In the genomic region with DNA sequence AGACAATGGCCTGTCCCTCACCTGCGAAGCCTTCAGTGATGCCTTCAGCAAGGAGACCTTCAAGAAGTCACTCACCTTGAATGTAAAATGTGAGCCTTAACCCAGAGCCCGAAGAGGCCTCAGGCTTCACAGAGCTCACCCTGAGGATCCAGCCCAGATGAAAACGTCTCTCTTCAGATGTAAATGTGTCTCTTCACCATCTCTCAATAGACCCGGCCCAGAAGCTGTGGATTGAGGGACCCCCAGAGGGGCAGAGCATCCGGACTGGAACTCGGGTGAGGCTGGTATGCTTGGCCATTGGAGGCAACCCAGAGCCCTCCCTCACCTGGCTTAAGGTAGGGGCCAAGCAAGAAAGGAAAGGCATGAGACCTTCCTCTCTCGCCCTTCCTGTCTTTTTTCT, we compare ENCODE assay signal across 36 mouse cellular contexts. TPM values are rescaled to one million over a fixed set of nuclear protein-coding genes. Genes with fewer than 3 reads are reported as not detected.
"Had no signal": no experiment of that assay in that cellular context is flagged by ENCODE, and none has a peak within 500 bp of the region (broad histone marks: within the 10 kb centered on the region; RNA-seq: fewer than 3 reads in every experiment).

No protein-coding gene starts in this region.

- H3K4me1 ChIP-seq: intestine, embryonic 15.5 days; limb, embryonic 15.5 days; liver, embryonic 12.5 days had no signal

- DNase-seq: gastrocnemius, postnatal 14 days; gastrocnemius, postnatal 36 days; heart, adult 2 months; heart, postnatal 10 days; heart, postnatal 4 days; kidney, adult 18-20 months; kidney, adult 8-10 months; kidney, postnatal 10 days; kidney, postnatal 4 days; layer of hippocampus, adult 9-11 months; layer of hippocampus, postnatal 36 days; left cerebral cortex, postnatal 4 days had no signal

- H3K27ac ChIP-seq: heart, adult 2 months; hindbrain, embryonic 10.5 days; hindbrain, embryonic 12.5 days; hindbrain, embryonic 14.5 days; intestine, embryonic 15.5 days; limb, embryonic 13.5 days; limb, embryonic 15.5 days; liver, embryonic 12.5 days; liver, embryonic 14.5 days had no signal

- H3K36me3 ChIP-seq: heart, embryonic 12.5 days; hindbrain, embryonic 10.5 days; hindbrain, embryonic 12.5 days; intestine, embryonic 15.5 days; limb, embryonic 13.5 days; limb, embryonic 15.5 days; liver, embryonic 12.5 days had no signal

- H3K9me3 ChIP-seq: heart, embryonic 12.5 days; hindbrain, embryonic 10.5 days; hindbrain, embryonic 12.5 days; intestine, embryonic 15.5 days; limb, embryonic 13.5 days; limb, embryonic 15.5 days; liver, embryonic 12.5 days had no signal

- H3K4me3 ChIP-seq: heart, adult 2 months; heart, embryonic 12.5 days; hindbrain, embryonic 10.5 days; hindbrain, embryonic 12.5 days; intestine, embryonic 15.5 days; limb, embryonic 13.5 days; limb, embryonic 15.5 days; liver, embryonic 12.5 days had no signal

RNA-seq across cellular contexts. Expression of a gene that starts 5.5 kb away (rescaled TPM):
- total RNA-seq: gastrocnemius, adult 18-20 months; gastrocnemius, adult 8-10 months; gastrocnemius, postnatal 14 days; gastrocnemius, postnatal 36 days; heart, adult 2 months; heart, postnatal 10 days; heart, postnatal 25 days; heart, postnatal 4 days; liver, adult 2 months had no signal
- polyA plus RNA-seq: gonadal fat pad, adult 2 months; heart, embryonic 16.5 days; intestine, postnatal 0 days; limb, embryonic 15.5 days; liver, adult 2 months had no signal

RNA-seq across cellular contexts. Expression of a gene that starts 6.1 kb away (rescaled TPM):
- total RNA-seq: gastrocnemius, adult 18-20 months; gastrocnemius, adult 8-10 months; gastrocnemius, postnatal 14 days; gastrocnemius, postnatal 36 days; heart, adult 2 months; heart, postnatal 25 days; liver, adult 2 months had no signal
- polyA plus RNA-seq: gonadal fat pad, adult 2 months; heart, adult 2 months; inflammation-experienced regulatory T-cells, adult 6 months; limb, embryonic 11.5 days; liver, adult 2 months had no signal

RNA-seq across cellular contexts. Expression of a gene that starts 29.9 kb away (rescaled TPM):
- total RNA-seq: gastrocnemius, adult 18-20 months; gastrocnemius, adult 8-10 months; gastrocnemius, postnatal 14 days; gastrocnemius, postnatal 36 days; heart, adult 2 months; heart, postnatal 10 days; heart, postnatal 25 days; heart, postnatal 4 days; layer of hippocampus, postnatal 14 days; left cerebral cortex, adult 18-20 months; left cerebral cortex, adult 8-10 months; left cerebral cortex, postnatal 25 days had no signal
- polyA plus RNA-seq: heart, adult 2 months; heart, embryonic 14.5 days; hindbrain, embryonic 10.5 days; hindbrain, embryonic 12.5 days; hindbrain, embryonic 16.5 days; inflammation-experienced regulatory T-cells, adult 6 months; limb, embryonic 11.5 days; limb, embryonic 13.5 days had no signal
